Mouse (Mus musculus): ENCODE data around the gene Klf3.

DNA sequence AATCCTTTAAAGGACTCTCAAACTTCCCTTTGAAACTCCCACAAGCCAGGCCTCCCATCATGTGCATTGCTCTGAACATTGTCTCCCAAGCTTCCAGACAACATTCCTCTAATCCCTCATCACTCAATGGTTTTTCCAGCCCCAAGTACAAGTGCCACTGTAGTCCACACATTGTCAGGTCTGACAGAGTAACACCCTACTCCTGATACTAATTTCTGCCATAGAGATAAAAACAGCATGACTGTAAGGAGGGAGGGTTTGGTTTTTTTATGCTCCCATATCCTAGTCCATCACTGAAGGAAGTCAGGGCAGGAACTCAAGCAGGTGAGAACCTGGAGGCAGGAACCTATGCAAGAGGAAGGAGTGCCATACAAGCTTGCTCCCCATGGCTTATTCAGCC lies 30.2 kb downstream of the Klf3 start:
- no peak for TF ChIP-seq CTCF (IDR thresholded peaks at IDR 0.05; ENCODE audit: low read depth, low read length)
- TF ChIP-seq POLR2A (IDR thresholded peaks at IDR 0.05; ENCODE audit: insufficient read depth, low read length): no peak

All from ES-Bruce4 (cell line).